Mouse (Mus musculus) spleen, adult 18-20 months (tissue): ENCODE data around the gene 4930402F06Rik.

Experiments
- DNase-seq, 2 experiments: peaks; one replicate each; pipeline ENCODE4 v3.0.0; 2022; ENCODE audit warnings: mixed read lengths in 2 of 2

4930402F06Rik gene

GRCm38 (mm10) chr2:35397096-35397495 lies at the start of gene 4930402F06Rik:
Gene 4930402F06Rik (minus strand): TSS chr2:35397175.
- DNase-seq = no peak

GRCm38 (mm10) chr2:35446300-35446699 lies 49.3 kb upstream of the 4930402F06Rik start:
- DNase-seq = no peak

GRCm38 (mm10) chr2:35445610-35446009 lies 48.6 kb upstream of the 4930402F06Rik start:
- no peak for DNase-seq

- DNase-seq = no peak
Measured at GRCm38 (mm10) chr2:35444764-35445262, 47.8 kb upstream of the 4930402F06Rik start.

- DNase-seq = no peak
Measured at GRCm38 (mm10) chr2:35443981-35444763, 47.2 kb upstream of the 4930402F06Rik start.

GRCm38 (mm10) chr2:35443325-35443724 lies 46.4 kb upstream of the 4930402F06Rik start:
- DNase-seq = no peak

GRCm38 (mm10) chr2:35442079-35442478 lies 45.1 kb upstream of the 4930402F06Rik start:
- no peak for DNase-seq

GRCm38 (mm10) chr2:35441419-35441818 lies 44.4 kb upstream of the 4930402F06Rik start:
- DNase-seq = no peak

- no peak for DNase-seq
Measured at GRCm38 (mm10) chr2:35440480-35440879, 43.5 kb upstream of the 4930402F06Rik start.

- no peak for DNase-seq
Measured at GRCm38 (mm10) chr2:35437796-35438195, 40.8 kb upstream of the 4930402F06Rik start.

GRCm38 (mm10) chr2:35434576-35435123 lies 37.7 kb upstream of the 4930402F06Rik start:
- DNase-seq = no peak

- DNase-seq = no peak
Measured at GRCm38 (mm10) chr2:35433428-35433827, 36.5 kb upstream of the 4930402F06Rik start.

- no peak for DNase-seq
Measured at GRCm38 (mm10) chr2:35432472-35432871, 35.5 kb upstream of the 4930402F06Rik start.

GRCm38 (mm10) chr2:35432011-35432410 lies 35.0 kb upstream of the 4930402F06Rik start:
- no peak for DNase-seq

- DNase-seq = no peak
Measured at GRCm38 (mm10) chr2:35430806-35431205, 33.8 kb upstream of the 4930402F06Rik start.

GRCm38 (mm10) chr2:35428615-35429300 lies 31.8 kb upstream of the 4930402F06Rik start:
- no peak for DNase-seq

GRCm38 (mm10) chr2:35427559-35427958 lies 30.6 kb upstream of the 4930402F06Rik start:
- no peak for DNase-seq

- no peak for DNase-seq
Measured at GRCm38 (mm10) chr2:35423711-35424339, 26.9 kb upstream of the 4930402F06Rik start.

- DNase-seq = no peak
Measured at GRCm38 (mm10) chr2:35422384-35422783, 25.4 kb upstream of the 4930402F06Rik start.

- DNase-seq = no peak
Measured at GRCm38 (mm10) chr2:35420681-35421080, 23.7 kb upstream of the 4930402F06Rik start.

GRCm38 (mm10) chr2:35419671-35420070 lies 22.7 kb upstream of the 4930402F06Rik start:
- no peak for DNase-seq

GRCm38 (mm10) chr2:35419243-35419642 lies 22.3 kb upstream of the 4930402F06Rik start:
- DNase-seq = no peak

- DNase-seq = no peak
Measured at GRCm38 (mm10) chr2:35417231-35417630, 20.3 kb upstream of the 4930402F06Rik start.
